Mouse (Mus musculus) ES-Bruce4 (cell line): ENCODE measurements around the gene Stk16.

ENCODE experiments used
- CTCF ChIP-seq: IDR thresholded peaks from one replicate; pipeline ENCODE4 v1.8.1; 2011; ENCODE audit warnings: low read depth, low read length
- POLR2A ChIP-seq: IDR thresholded peaks from one replicate; pipeline ENCODE4 v1.8.1; 2011; ENCODE audit warnings: low read length; ENCODE audit not compliant: insufficient read depth

DNA sequence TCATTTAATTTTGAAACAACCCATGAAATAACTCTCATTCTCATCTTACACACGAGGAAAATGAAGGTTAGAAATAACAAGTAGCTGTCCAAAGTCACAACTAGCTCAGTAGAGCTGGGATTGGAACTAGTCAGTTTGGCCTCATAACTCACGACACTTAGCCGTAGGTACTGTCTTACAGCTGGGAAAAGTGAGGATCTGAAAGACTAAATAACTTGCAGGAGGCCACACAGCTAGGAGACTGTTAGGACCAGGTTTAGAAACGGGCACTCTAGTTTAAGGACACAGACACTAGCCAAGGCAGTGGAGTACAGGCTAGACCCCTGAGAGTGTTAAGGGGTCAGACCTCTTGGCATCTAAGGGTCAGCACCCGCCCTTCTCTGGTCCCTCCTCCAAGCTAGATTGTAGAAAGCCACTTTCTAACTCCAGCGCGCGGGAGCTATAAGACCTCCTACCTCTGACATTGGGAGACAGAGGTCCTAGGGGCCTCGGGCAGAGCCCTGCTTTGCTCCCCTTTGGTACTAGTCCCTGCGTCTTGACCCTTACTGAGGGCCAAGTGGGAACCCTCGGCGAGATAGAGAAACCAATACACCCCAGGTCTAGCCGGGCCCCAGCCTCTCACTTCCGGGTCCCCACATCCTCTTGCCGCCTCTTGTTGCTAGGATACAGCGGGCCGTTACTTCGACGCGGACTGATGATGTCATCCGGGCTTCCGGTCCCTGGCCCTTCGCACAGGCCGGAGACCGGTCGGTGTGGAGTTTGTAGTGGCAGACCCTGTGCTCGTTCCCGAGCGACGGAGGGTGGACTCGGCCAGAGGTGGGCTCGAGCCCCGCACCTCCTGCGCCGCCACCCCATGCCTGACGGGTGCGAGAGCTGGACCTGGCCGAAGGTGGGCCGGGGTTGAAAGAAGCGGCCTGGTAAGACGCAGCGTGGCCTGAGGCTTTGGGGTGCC lies at the start of gene Stk16, which contains the start of gene Glb1l:
- no peak for TF ChIP-seq CTCF
- peak; percentile 54 for TF ChIP-seq POLR2A
